Mouse (Mus musculus): Measurements from ENCODE around the gene Tpd52l1.

The Tpd52l1 gene

DNA sequence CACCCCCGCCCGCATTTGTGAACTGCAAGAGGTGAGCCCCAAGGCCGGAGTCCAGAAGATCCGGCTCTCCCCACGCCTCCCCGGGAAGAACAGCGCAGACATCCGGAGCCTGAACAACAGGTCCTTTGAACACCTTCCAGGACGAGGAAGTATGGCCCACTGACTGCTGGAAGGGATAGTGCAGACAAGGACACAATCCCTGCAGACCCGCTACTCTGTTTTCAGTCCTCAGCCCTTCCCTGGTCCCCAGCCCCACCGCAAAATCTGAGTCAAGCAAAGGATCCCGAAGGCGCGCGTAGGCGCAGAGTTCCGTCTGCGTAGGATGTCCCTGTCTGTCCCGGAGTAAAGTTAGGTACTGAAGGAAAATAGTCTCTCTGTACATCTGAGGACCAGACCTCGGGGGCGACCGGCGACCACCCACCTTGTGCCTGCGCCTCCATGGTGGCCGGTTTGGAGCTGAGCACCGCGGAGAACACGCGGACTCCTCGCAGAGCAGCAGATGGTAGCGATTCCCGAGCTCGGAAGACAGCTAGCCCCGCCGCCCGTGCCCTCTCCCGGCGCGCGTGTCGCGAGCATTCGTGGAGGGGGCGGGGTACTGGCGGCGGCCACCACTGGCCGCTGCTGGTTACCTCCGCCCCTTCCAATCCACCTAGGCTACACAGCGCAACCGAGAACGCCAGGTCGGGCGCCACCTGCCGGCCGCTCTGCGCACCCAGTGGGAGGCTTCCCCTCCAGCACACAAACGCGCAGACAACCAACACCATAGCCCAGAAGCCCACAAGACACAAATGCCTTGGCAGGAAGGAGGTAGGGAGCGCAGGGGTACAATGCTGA is at the start of gene Tpd52l1:
Gene Tpd52l1, minus strand, starts transcription at position 668 of the 834 bp plus-strand sequence.
- no peaks in the 10 kb centered on the region for H3K36me3 ChIP-seq (ENCODE audit: insufficient read depth, low read length)
- TF ChIP-seq POU5F1 (IDR thresholded peaks at IDR 0.05; ENCODE audit: borderline replicate concordance, low read length) = no peak
- TF ChIP-seq CTCF (conservative IDR thresholded peaks at IDR 0.05; ENCODE audit: low read length) = peak; percentile 58
- no peak for TF ChIP-seq NANOG (IDR thresholded peaks at IDR 0.05; ENCODE audit: borderline replicate concordance, low read length)

DNA sequence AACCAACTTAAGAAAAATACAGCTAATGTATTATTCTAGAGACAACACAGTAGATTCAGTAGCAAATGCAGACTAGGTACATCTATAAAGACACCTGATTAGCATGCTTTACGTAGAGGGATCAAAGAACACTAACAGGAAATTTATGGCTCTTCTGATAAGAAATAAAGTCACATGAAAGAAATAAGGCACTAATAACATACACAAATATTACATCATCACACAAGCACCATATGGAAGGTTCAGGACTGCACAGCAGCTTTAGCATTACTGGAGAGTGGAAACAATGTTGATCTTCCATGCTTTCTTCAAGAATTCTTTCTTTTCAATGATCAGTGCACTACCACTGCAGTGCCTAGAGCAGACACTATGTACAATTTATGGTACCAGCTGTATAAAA is 48.5 kb upstream of the Tpd52l1 start:
- H3K4me1 ChIP-seq (replicated peaks; ENCODE audit: low read depth, low read length) = no peaks in the 10 kb centered on the region
- TF ChIP-seq NANOG (IDR thresholded peaks at IDR 0.05; ENCODE audit: borderline replicate concordance, low read length) (no peak), POU5F1 (IDR thresholded peaks at IDR 0.05; ENCODE audit: borderline replicate concordance, low read length) (no peak)
- H3K27me3 ChIP-seq (ENCODE audit: insufficient read depth, low read length) = no peaks in the 10 kb centered on the region
- H3K9me3 ChIP-seq (ENCODE audit: low read length) = peaks cover 32% of the 10 kb centered on the region
- no peak overlapping the region for H3K4me3 ChIP-seq (replicated peaks; ENCODE audit: low read length)
- peaks cover 7% of the 10 kb centered on the region; the same call in 1 of the 2 replicates for H3K36me3 ChIP-seq (ENCODE audit: insufficient read depth, low read length)

More for the DNA sequence above, at the start of gene Tpd52l1:
- H3K4me1 ChIP-seq (replicated peaks; ENCODE audit: low read depth, low read length) = peaks cover 18% of the 10 kb centered on the region
- peaks cover 9% of the 10 kb centered on the region; the same call in 1 of the 2 replicates for H3K27me3 ChIP-seq (ENCODE audit: insufficient read depth, low read length)
- H3K4me3 ChIP-seq (replicated peaks; ENCODE audit: low read length) = peak within 1 kb of the TSS; percentile 83
- no peaks in the 10 kb centered on the region for H3K9me3 ChIP-seq (ENCODE audit: low read length)

DNA sequence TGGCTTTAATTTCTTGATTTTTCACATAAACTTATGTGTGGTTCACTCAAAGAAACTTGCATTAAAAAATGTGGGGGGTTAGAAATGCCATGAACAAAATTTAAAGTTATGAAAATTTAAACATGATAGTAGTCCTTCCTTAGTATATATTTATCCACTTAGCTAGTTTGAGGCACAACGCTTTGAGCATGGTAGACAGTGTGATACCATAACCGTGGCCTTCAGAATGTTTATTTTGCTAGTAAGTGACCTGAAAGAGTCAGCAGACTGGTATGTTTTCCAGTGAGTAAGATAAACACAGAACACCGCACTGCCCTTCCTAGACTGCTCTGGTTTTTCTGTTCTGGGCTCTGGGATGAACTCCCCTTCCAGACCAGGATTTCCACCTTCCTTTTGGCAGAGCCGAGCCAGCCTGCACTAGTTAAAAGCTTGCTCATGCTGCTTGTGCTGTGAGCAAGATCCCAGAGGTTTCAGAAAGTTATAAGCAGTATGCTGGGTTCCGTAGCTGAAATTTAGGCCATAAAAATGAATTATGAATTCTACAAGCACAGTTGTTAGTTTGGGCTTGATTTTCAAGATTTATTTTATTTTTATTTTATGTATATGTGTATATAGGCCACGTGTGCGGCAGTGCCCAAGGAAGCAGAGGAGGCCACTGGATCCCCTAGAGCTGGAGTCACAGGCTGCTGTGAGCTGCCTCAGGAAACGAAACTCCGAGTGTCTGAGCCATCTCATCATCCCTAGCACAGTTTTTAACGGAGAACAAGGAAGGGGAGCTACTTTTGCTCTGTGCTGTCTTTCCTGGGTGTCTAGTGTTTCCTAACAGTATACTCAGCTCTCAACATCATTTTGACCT is 21.5 kb upstream of the Tpd52l1 start:
- H3K27me3 ChIP-seq (ENCODE audit: insufficient read depth, low read length) = no peaks in the 10 kb centered on the region
- H3K4me1 ChIP-seq (replicated peaks; ENCODE audit: low read depth, low read length) = no peaks in the 10 kb centered on the region
- no peak overlapping the region for H3K4me3 ChIP-seq (replicated peaks; ENCODE audit: low read length)
- TF ChIP-seq NANOG (IDR thresholded peaks at IDR 0.05; ENCODE audit: borderline replicate concordance, low read length) = no peak
- TF ChIP-seq POU5F1 (IDR thresholded peaks at IDR 0.05; ENCODE audit: borderline replicate concordance, low read length) = no peak
- TF ChIP-seq CTCF (conservative IDR thresholded peaks at IDR 0.05; ENCODE audit: low read length) = no peak
- no peaks in the 10 kb centered on the region for H3K36me3 ChIP-seq (ENCODE audit: insufficient read depth, low read length)
- H3K9me3 ChIP-seq (ENCODE audit: low read length) = no peaks in the 10 kb centered on the region

DNA sequence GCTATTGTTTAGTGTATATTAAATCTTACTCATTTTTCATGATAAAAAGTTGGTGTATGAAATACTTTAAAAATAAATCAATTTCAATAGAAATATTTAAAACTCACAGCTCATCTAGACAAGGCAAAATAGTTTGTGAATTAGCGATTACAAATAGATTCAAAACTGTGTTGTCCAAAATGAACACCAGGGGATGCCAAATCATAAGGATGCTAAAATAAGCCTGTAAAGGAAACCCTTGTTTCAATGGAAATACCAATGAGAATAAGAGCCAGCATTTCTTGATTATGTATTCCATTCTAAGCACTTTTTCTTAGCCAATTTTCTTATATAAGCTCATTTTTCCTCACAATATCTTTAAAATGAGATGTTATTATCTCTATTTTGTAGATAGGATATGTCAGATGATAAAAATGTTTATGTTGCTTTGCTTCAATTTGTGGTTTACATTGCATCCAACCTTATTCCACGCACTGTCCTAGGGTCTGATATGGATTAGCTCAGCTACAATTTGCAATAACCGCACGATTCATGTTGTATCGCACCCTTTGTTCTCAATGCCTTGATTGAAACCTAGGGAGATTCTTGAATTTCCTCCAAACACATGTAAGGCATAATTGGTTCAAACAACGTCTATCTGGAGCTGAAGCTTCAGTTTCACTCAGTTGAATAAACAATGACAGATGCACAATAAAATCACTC is 20.2 kb upstream of the Tpd52l1 start:
- Histone ChIP-seq H3K4me3 (replicated peaks; ENCODE audit: low read length) (no peak overlapping the region), H3K36me3 (ENCODE audit: insufficient read depth, low read length) (no peaks in the 10 kb centered on the region), H3K27me3 (ENCODE audit: insufficient read depth, low read length) (no peaks in the 10 kb centered on the region), H3K9me3 (ENCODE audit: low read length) (no peaks in the 10 kb centered on the region), H3K4me1 (replicated peaks; ENCODE audit: low read depth, low read length) (no peaks in the 10 kb centered on the region)
- peak; percentile 52 for TF ChIP-seq CTCF (conservative IDR thresholded peaks at IDR 0.05; ENCODE audit: low read length)
- no peak for TF ChIP-seq POU5F1 (IDR thresholded peaks at IDR 0.05; ENCODE audit: borderline replicate concordance, low read length)

DNA sequence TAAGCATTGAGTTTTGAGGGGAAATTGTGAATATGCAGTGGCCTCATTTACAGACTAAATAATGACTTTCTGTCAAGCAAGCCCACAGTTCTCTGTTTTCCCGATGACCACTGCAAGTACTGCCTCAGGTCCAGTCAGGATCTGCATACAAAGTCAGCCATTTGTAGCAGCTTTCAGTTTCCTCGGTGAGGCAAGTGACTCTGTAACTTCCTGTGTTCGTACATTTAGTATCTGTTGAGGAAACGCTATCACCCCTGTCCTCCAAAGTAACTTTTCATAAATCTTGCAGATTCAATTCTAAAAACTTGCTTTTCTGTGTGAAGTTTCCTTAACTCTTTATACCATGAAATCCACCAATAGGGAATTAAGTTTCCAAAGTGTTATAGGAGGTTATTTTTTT is 19.7 kb upstream of the Tpd52l1 start:
- no peaks in the 10 kb centered on the region for H3K27me3 ChIP-seq (ENCODE audit: insufficient read depth, low read length)

DNA sequence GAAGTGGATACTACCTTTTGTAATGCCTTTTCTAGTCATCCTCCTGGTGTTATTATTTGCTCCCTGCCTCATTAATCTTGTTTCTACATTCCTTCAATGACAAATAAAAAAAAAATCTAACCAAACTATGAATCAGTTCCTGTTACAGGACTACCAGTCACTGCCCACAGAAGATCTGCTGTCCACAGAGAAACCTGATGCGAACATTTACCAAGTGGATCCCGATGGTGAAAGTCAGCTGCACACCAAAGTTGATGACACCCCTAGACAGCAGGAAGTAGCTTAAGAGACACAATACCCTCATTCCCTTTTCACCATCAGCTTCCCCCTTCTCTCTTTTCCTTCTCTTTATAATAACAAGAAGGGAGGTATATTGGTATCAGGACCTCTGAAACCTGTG is 17.3 kb upstream of the Tpd52l1 start:
- H3K4me1 ChIP-seq (replicated peaks; ENCODE audit: low read depth, low read length) = no peaks in the 10 kb centered on the region

More for the DNA sequence above, 19.7 kb upstream of the Tpd52l1 start:
- Histone ChIP-seq H3K36me3 (ENCODE audit: insufficient read depth, low read length) (no peaks in the 10 kb centered on the region), H3K4me1 (replicated peaks; ENCODE audit: low read depth, low read length) (no peaks in the 10 kb centered on the region), H3K9me3 (ENCODE audit: low read length) (no peaks in the 10 kb centered on the region), H3K4me3 (replicated peaks; ENCODE audit: low read length) (no peak overlapping the region)
- TF ChIP-seq POU5F1 (IDR thresholded peaks at IDR 0.05; ENCODE audit: borderline replicate concordance, low read length) (no peak), CTCF (conservative IDR thresholded peaks at IDR 0.05; ENCODE audit: low read length) (no peak), NANOG (IDR thresholded peaks at IDR 0.05; ENCODE audit: borderline replicate concordance, low read length) (no peak)

DNA sequence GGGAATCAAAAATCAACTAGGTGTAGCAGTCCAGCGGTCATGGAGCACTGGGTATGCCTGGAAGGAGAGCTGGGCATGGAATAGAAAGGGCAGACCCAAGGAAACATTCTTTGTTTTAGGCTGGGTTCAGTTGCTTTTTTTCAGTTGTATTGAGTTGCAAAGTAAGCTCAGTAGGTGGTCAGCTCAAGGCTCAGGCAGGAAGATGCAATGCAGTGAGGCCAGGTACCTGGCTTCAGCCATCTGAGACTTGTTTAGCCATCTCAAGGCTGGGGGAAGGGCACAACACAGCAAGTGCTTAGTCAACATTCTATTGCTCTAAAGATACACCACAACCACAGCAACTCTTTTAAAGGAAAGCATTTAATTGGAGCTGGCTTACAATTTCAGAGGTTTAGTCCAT is 11.0 kb upstream of the Tpd52l1 start:
- H3K27me3 ChIP-seq (ENCODE audit: insufficient read depth, low read length) = no peaks in the 10 kb centered on the region
- TF ChIP-seq POU5F1 (IDR thresholded peaks at IDR 0.05; ENCODE audit: borderline replicate concordance, low read length) = peak; percentile 43; the same call in 1 of the 2 replicates
- no peak for TF ChIP-seq NANOG (IDR thresholded peaks at IDR 0.05; ENCODE audit: borderline replicate concordance, low read length)
- no peak for TF ChIP-seq CTCF (conservative IDR thresholded peaks at IDR 0.05; ENCODE audit: low read length)
- peaks cover 25% of the 10 kb centered on the region for H3K4me1 ChIP-seq (replicated peaks; ENCODE audit: low read depth, low read length)
- peaks cover 14% of the 10 kb centered on the region for H3K9me3 ChIP-seq (ENCODE audit: low read length)
- H3K4me3 ChIP-seq (replicated peaks; ENCODE audit: low read length) = no peak overlapping the region
- H3K36me3 ChIP-seq (ENCODE audit: insufficient read depth, low read length) = no peaks in the 10 kb centered on the region

More for the DNA sequence above, 17.3 kb upstream of the Tpd52l1 start:
- no peaks in the 10 kb centered on the region for H3K36me3 ChIP-seq (ENCODE audit: insufficient read depth, low read length)
- H3K4me3 ChIP-seq (replicated peaks; ENCODE audit: low read length) = no peak overlapping the region
- no peaks in the 10 kb centered on the region for H3K27me3 ChIP-seq (ENCODE audit: insufficient read depth, low read length)
- peaks cover 14% of the 10 kb centered on the region for H3K9me3 ChIP-seq (ENCODE audit: low read length)
- TF ChIP-seq POU5F1 (IDR thresholded peaks at IDR 0.05; ENCODE audit: borderline replicate concordance, low read length) = no peak
- TF ChIP-seq CTCF (conservative IDR thresholded peaks at IDR 0.05; ENCODE audit: low read length) = no peak
- no peak for TF ChIP-seq NANOG (IDR thresholded peaks at IDR 0.05; ENCODE audit: borderline replicate concordance, low read length)

DNA sequence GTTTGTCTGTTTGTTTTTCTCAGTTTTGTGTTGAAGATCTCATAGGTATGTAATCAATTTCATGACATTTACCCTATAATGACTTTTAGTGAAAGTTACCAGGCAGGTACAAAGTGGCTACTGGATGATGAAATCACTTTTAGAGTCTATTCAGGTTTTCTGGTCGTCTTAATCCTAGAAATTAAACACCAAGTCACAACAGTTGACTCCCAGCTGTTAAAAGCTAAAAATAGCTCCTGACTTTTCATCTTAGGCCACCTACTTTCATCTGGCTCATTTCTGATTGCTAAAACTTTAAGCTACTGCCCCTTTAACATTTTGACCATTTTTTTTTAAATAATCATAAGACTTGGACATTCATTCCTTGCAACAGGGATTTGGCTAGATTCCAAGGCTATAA is 1.3 kb upstream of the Tpd52l1 start:
- H3K4me1 ChIP-seq (replicated peaks; ENCODE audit: low read depth, low read length) = peaks cover 18% of the 10 kb centered on the region
- no peaks in the 10 kb centered on the region for H3K9me3 ChIP-seq (ENCODE audit: low read length)
- no peak for TF ChIP-seq CTCF (conservative IDR thresholded peaks at IDR 0.05; ENCODE audit: low read length)
- TF ChIP-seq NANOG (IDR thresholded peaks at IDR 0.05; ENCODE audit: borderline replicate concordance, low read length) = no peak
- no peak for TF ChIP-seq POU5F1 (IDR thresholded peaks at IDR 0.05; ENCODE audit: borderline replicate concordance, low read length)
- peaks cover 9% of the 10 kb centered on the region; the same call in 1 of the 2 replicates for H3K27me3 ChIP-seq (ENCODE audit: insufficient read depth, low read length)
- H3K4me3 ChIP-seq (replicated peaks; ENCODE audit: low read length) = no peak overlapping the region
- no peaks in the 10 kb centered on the region for H3K36me3 ChIP-seq (ENCODE audit: insufficient read depth, low read length)

Data from E14TG2a.4 (cell line).